Mouse (Mus musculus) liver, postnatal 0 days (tissue): Measurements from ENCODE around the gene Nsg1.

Experiments
- CTCF ChIP-seq: sonication (generic); IDR thresholded peaks from 2 replicates; pipeline ENCODE4 v1.5.1; 2016; ENCODE audit warnings: antibody characterized with exemption, low read depth
- EP300 ChIP-seq: IDR thresholded peaks from 2 replicates; pipeline ENCODE4 v1.6.1; 2016; ENCODE audit warnings: antibody characterized with exemption, low read depth, mild to moderate bottlenecking

- TF ChIP-seq EP300 = no peak
- TF ChIP-seq CTCF = no peak
Measured at GRCm38 (mm10) chr5:38090111-38090510, 69.6 kb downstream of the Nsg1 start.
